Mouse (Mus musculus) hindbrain, embryonic 13.5 days (tissue): Measurements from ENCODE around the gene Lap3. TPM values are rescaled to one million over a fixed set of nuclear protein-coding genes. Genes with fewer than 3 reads are reported as not detected.

Experiments
- ATAC-seq: fragments of 200-750 bp; cut with Nextera tagmentation; 2 replicates; pipeline ENCODE4 v1.8.0; 2017; ENCODE audit warnings: moderate TSS enrichment; ENCODE audit not compliant: low FRiP score
- H3K27ac ChIP-seq: fragments of 300-500 bp; sonication (generic); 2 replicates; pipeline ENCODE4 v1.5.1; 2015; ENCODE audit warnings: inconsistent platforms, mild to moderate bottlenecking, moderate library complexity
- H3K27me3 ChIP-seq: fragments of 300-500 bp; sonication (generic); 2 replicates; pipeline ENCODE4 v1.6.1; 2015; ENCODE audit warnings: mild to moderate bottlenecking, inconsistent platforms
- H3K36me3 ChIP-seq: fragments of 300-500 bp; sonication (generic); 2 replicates; pipeline ENCODE4 v1.6.1; 2015; ENCODE audit warnings: mild to moderate bottlenecking, inconsistent platforms
- H3K4me1 ChIP-seq: fragments of 300-500 bp; sonication (generic); replicated peaks from 2 replicates; pipeline ENCODE4 v1.6.1; 2015; ENCODE audit warnings: inconsistent platforms
- H3K4me2 ChIP-seq: fragments of 300-500 bp; sonication (generic); 2 replicates; pipeline ENCODE4 v1.6.1; 2015; ENCODE audit warnings: inconsistent platforms, mild to moderate bottlenecking, moderate library complexity
- H3K4me3 ChIP-seq: fragments of 300-500 bp; sonication (generic); 2 replicates; pipeline ENCODE4 v1.5.1; 2015; ENCODE audit warnings: mild to moderate bottlenecking, inconsistent platforms
- H3K9ac ChIP-seq: fragments of 300-500 bp; sonication (generic); 2 replicates; pipeline ENCODE4 v1.6.1; 2015; ENCODE audit warnings: mild to moderate bottlenecking, inconsistent platforms
- H3K9me3 ChIP-seq: fragments of 300-500 bp; sonication (generic); 2 replicates; pipeline ENCODE4 v1.6.1; 2016; ENCODE audit warnings: inconsistent platforms
- WGBS: fragments of 180-500 bp; shearing (Covaris S2); methylation state at CpG from one replicate; pipeline ENCODE4 v1.1.7; 2015; 5-methylcytosine and 5-hydroxymethylcytosine counted together
- polyA plus RNA-seq: library from polyadenylated mRNA; unstranded; fragments of >200 nt; fragmentation: Nextera tagmentation; extraction: Ambion mirVana; gene quantifications from 2 replicates; pipeline ENCODE4 v1.2.1, GENCODE M21; 2015

Lap3 gene
- 31.5 and 35.1 TPM in 2 replicates for polyA plus RNA-seq

- ATAC-seq = peak; percentile 96
- Histone ChIP-seq H3K4me1 (peaks cover 16% of the 10 kb centered on the region), H3K9me3 (no peaks in the 10 kb centered on the region), H3K4me2 (peak within 1 kb of the TSS; percentile 77), H3K27me3 (0 out of 2 replicates have a peak, but pooled peaks cover 4% of the 10 kb centered on the region), H3K36me3 (peaks cover 13% of the 10 kb centered on the region), H3K27ac (peak within 1 kb of the TSS; percentile 58; the same call in 1 of the 2 replicates), H3K9ac (peak within 1 kb of the TSS; percentile 78), H3K4me3 (peak within 1 kb of the TSS; percentile 70)
- under 1% methylated on average over 78 of the region's 78 CpGs for WGBS
These were observed at the start of gene Lap3 for GRCm38 (mm10) chr5:45493191-45494092. TSS of gene Lap3 (plus strand) at chr5:45493374.

DNA sequence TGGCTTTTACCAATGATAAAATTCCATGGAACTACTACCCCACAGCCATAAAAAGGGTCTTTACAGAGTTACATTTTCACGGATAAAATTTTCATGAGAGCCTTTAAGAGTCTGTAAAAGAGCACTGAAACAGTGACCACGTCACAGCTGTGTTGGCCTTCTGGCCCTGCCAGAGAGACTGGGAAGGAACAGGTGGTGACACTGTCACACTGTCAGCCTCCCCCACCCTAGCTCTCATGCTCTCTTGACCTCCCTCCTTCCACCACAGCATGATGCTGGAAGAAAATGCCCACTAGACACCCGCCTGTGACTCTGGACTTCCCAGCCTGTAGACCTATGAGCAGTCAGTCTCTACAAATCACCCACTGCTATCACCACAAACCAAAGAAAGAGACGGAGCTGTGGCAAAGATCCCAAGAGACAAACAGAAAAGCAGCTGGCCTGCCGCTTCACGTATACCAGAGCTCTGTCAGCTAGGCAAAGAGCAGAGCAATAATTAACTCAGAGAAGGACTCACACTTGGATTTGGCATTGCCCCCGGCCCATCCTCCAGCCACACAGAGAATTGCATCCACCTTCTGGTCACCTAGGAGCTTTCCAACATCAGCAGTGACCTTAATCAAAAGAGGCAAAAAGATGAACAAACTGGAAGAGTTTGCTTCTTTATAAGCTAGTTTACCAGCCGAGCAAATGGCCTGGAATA lies 48.9 kb upstream of the Lap3 start:
- no peaks in the 10 kb centered on the region for H3K9me3 ChIP-seq
- H3K36me3 ChIP-seq = peaks cover 16% of the 10 kb centered on the region
- H3K4me1 ChIP-seq = peaks cover 14% of the 10 kb centered on the region
- no peak overlapping the region for H3K4me2 ChIP-seq
- no peak overlapping the region for H3K9ac ChIP-seq
- H3K27me3 ChIP-seq = no peaks in the 10 kb centered on the region
- no peak for ATAC-seq
- WGBS = 84% methylated on average over 8 of the region's 8 CpGs
- H3K27ac ChIP-seq = no peak overlapping the region
- no peak overlapping the region for H3K4me3 ChIP-seq

DNA sequence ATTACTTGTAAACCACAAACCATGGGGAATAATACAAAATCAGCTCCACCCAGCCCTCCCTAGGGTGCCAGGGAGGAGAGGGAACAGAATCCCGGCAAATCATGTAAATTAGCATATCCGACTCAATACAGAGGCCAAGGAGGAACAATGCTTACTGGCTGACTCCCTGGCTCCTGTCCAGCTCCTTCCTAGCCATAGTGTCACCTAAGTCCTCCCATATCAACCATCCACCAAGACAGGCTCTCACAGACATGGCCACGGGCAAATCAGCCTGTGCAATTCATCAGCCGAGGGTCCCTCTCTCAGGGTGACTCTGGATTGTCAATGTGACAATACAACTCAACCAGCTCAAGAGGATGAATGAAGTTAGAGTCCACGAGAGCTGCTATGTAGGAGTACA lies 44.5 kb upstream of the Lap3 start:
- peak overlapping the region; percentile 98 for H3K4me2 ChIP-seq
- peaks cover 11% of the 10 kb centered on the region for H3K36me3 ChIP-seq
- peaks cover 19% of the 10 kb centered on the region for H3K4me1 ChIP-seq
- 22% methylated on average over 5 of the region's 5 CpGs for WGBS
- ATAC-seq = no peak
- H3K27me3 ChIP-seq = no peaks in the 10 kb centered on the region
- no peaks in the 10 kb centered on the region for H3K9me3 ChIP-seq
- no peak overlapping the region for H3K27ac ChIP-seq
- H3K9ac ChIP-seq = peak overlapping the region; percentile 84; the same call in 1 of the 2 replicates
- H3K4me3 ChIP-seq = no peak overlapping the region; the same call in 1 of the 2 replicates

DNA sequence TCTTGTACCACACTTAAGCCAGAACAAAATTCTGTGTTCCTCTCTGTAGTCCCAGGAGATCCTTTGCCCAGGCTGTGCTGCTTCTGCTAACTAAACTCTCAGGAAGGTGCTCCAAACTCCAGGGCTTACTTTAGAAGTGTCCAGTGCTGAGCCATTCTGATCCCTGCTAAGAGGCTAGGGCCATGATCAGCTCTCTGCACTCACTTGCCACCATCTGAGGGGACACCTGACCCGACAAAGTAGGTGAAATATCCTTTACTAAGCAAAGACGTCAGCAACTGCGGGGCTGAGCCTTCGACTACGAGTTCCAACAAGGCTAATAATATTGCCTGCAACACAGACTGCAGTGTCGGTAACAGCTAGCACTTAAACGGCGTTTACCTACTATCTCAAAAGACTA lies 44.0 kb upstream of the Lap3 start:
- H3K4me3 ChIP-seq = peak overlapping the region; percentile 68
- H3K27ac ChIP-seq = 0 out of 2 replicates have a peak overlapping the region, but pooled peaks have one; percentile 13
- H3K4me2 ChIP-seq = peak overlapping the region; percentile 98
- H3K4me1 ChIP-seq = peaks cover 19% of the 10 kb centered on the region
- H3K9me3 ChIP-seq = no peaks in the 10 kb centered on the region
- no peak for ATAC-seq
- WGBS = 2% methylated on average over 8 of the region's 8 CpGs
- peaks cover 11% of the 10 kb centered on the region; the same call in 1 of the 2 replicates for H3K36me3 ChIP-seq
- peak overlapping the region; percentile 84 for H3K9ac ChIP-seq
- no peaks in the 10 kb centered on the region for H3K27me3 ChIP-seq

- ATAC-seq = peak; percentile 99
- under 1% methylated on average over 70 of the region's 70 CpGs for WGBS
- Histone ChIP-seq H3K4me3 (peak within 1 kb of the TSS; percentile 68), H3K27ac (peak within 1 kb of the TSS; percentile 79), H3K4me2 (peak within 1 kb of the TSS; percentile 98), H3K27me3 (no peaks in the 10 kb centered on the region), H3K36me3 (0 out of 2 replicates have a peak, but pooled peaks cover 7% of the 10 kb centered on the region), H3K9ac (peak within 1 kb of the TSS; percentile 84), H3K9me3 (no peaks in the 10 kb centered on the region), H3K4me1 (peaks cover 19% of the 10 kb centered on the region)
These were observed 43.1 kb upstream of the Lap3 start, which contains the start of gene Qdpr for GRCm38 (mm10) chr5:45449831-45450716. TSS of gene Qdpr (minus strand) at chr5:45450236.

DNA sequence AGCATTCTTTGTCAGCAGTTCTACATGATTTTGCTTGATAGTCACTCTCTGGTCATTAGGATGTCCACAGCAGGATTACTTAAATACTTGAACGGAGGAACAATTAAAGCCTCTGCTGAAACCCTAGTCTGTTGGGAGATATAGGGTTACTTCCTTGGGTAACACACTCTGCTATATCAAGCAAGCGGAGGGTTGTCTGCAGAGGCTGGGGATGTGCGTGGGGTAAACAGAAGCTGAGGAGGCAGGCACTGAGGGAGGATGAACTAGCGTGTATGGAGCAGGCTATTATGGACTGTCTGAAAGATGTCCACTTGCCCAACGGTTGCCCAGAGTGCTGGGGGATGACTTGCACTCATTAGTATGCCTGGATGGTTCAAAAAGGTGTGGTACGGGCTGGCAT lies 39.7 kb upstream of the Lap3 start, which contains the start of gene Clrn2:
Clrn2 (plus strand) TSS at position 301 of the 400 bp plus-strand sequence.
- Histone ChIP-seq H3K4me1 (peaks cover 13% of the 10 kb centered on the region), H3K9me3 (no peaks in the 10 kb centered on the region), H3K4me3 (no peak within 1 kb of the TSS), H3K36me3 (no peaks in the 10 kb centered on the region), H3K27me3 (no peaks in the 10 kb centered on the region), H3K4me2 (no peak within 1 kb of the TSS), H3K27ac (no peak within 1 kb of the TSS), H3K9ac (no peak within 1 kb of the TSS)
- ATAC-seq = no peak
- 69% methylated on average over 6 of the region's 6 CpGs for WGBS

GRCm38 (mm10) chr5:45454456-45454855 lies 38.7 kb upstream of the Lap3 start:
- Histone ChIP-seq H3K27me3 (no peaks in the 10 kb centered on the region), H3K9me3 (no peaks in the 10 kb centered on the region), H3K36me3 (no peaks in the 10 kb centered on the region), H3K4me3 (no peak overlapping the region), H3K4me2 (no peak overlapping the region), H3K27ac (no peak overlapping the region), H3K9ac (no peak overlapping the region), H3K4me1 (peaks cover 3% of the 10 kb centered on the region; the same call in 1 of the 2 replicates)
- no peak for ATAC-seq
- 54% methylated on average over 9 of the region's 9 CpGs for WGBS

GRCm38 (mm10) chr5:45472880-45473450 lies 20.2 kb upstream of the Lap3 start:
- Histone ChIP-seq H3K9ac (no peak overlapping the region), H3K4me1 (peaks cover 11% of the 10 kb centered on the region), H3K27me3 (0 out of 2 replicates have a peak, but pooled peaks cover 3% of the 10 kb centered on the region), H3K9me3 (no peaks in the 10 kb centered on the region), H3K4me2 (no peak overlapping the region), H3K4me3 (no peak overlapping the region), H3K27ac (no peak overlapping the region), H3K36me3 (no peaks in the 10 kb centered on the region)
- 62% methylated on average over 7 of the region's 7 CpGs for WGBS
- no peak for ATAC-seq

- WGBS = 90% methylated on average over 1 of the region's 1 CpGs
- ATAC-seq = no peak
- Histone ChIP-seq H3K36me3 (no peaks in the 10 kb centered on the region), H3K4me2 (no peak overlapping the region), H3K27ac (no peak overlapping the region), H3K4me1 (peaks cover 11% of the 10 kb centered on the region), H3K4me3 (no peak overlapping the region), H3K9me3 (no peaks in the 10 kb centered on the region), H3K9ac (no peak overlapping the region), H3K27me3 (0 out of 2 replicates have a peak, but pooled peaks cover 6% of the 10 kb centered on the region)
These were observed 19.7 kb upstream of the Lap3 start for GRCm38 (mm10) chr5:45473521-45473920.

- Histone ChIP-seq H3K9me3 (no peaks in the 10 kb centered on the region), H3K4me1 (peaks cover 11% of the 10 kb centered on the region), H3K9ac (no peak overlapping the region), H3K27ac (no peak overlapping the region), H3K4me3 (no peak overlapping the region), H3K27me3 (0 out of 2 replicates have a peak, but pooled peaks cover 6% of the 10 kb centered on the region), H3K4me2 (no peak overlapping the region), H3K36me3 (no peaks in the 10 kb centered on the region)
- 33% methylated on average over 6 of the region's 6 CpGs for WGBS
- peak; percentile 28; the same call in 1 of the 2 replicates for ATAC-seq
These were observed 19.0 kb upstream of the Lap3 start for GRCm38 (mm10) chr5:45474215-45474614.

- Histone ChIP-seq H3K27me3 (0 out of 2 replicates have a peak, but pooled peaks cover 6% of the 10 kb centered on the region), H3K36me3 (no peaks in the 10 kb centered on the region), H3K4me2 (no peak overlapping the region), H3K4me1 (peaks cover 11% of the 10 kb centered on the region), H3K4me3 (no peak overlapping the region), H3K9ac (no peak overlapping the region), H3K27ac (no peak overlapping the region), H3K9me3 (no peaks in the 10 kb centered on the region)
- no peak for ATAC-seq
- WGBS = 75% methylated on average over 3 of the region's 4 CpGs
These were observed 18.4 kb upstream of the Lap3 start for GRCm38 (mm10) chr5:45474758-45475157.
